Mouse (Mus musculus): Measurements from ENCODE around the gene Mapre1. TPM values are rescaled to one million over a fixed set of nuclear protein-coding genes. Genes with fewer than 3 reads are reported as not detected.
"Not testable (repeated sequence)": the region's sequence is repeated elsewhere in the genome, so short reads cannot be mapped to it uniquely, and the experiment has no call there.

The Mapre1 gene
- polyA plus RNA-seq, 1 experiment from 2014 or later: 368 TPM

GRCm38 (mm10) chr2:153779394-153779981, 38.4 kb downstream of the Mapre1 start, which contains the start of gene Efcab8:
TSS of gene Efcab8 (plus strand) at chr2:153779931.
- no peaks in the 10 kb centered on the region for H3K27me3 ChIP-seq (ENCODE audit: control insufficient read depth, insufficient read depth, low read length)
- ATAC-seq (replicated peaks; ENCODE audit: insufficient number of reproducible peaks, low FRiP score, low TSS enrichment, low read depth) (no peak), DNase-seq (ENCODE audit: low spot score) (no peak)
- no peaks in the 10 kb centered on the region; the same call in 1 of the 2 replicates for H3K4me1 ChIP-seq (ENCODE audit: control insufficient read depth, insufficient read depth, low read length)
- no peaks in the 10 kb centered on the region for H3K9me3 ChIP-seq (replicated peaks; ENCODE audit: control insufficient read depth, low read length)
- H3K4me3 ChIP-seq (ENCODE audit: low read depth, low read length): peak within 1 kb of the TSS; percentile 22
- peak within 1 kb of the TSS; percentile 50 for H3K4me2 ChIP-seq (ENCODE audit: low read depth, low read length)
- peak within 1 kb of the TSS; percentile 39 for H3K9ac ChIP-seq (replicated peaks; ENCODE audit: low read length)
- no peaks in the 10 kb centered on the region for H3K36me3 ChIP-seq (replicated peaks; ENCODE audit: control insufficient read depth, insufficient read depth, low read depth, low read length)
- WGBS: 50% methylated on average over 12 of the region's 12 CpGs
- H3K27ac ChIP-seq (replicated peaks; ENCODE audit: low read depth, low read length): no peak within 1 kb of the TSS

GRCm38 (mm10) chr2:153781181-153781580, 40.1 kb downstream of the Mapre1 start:
- 92% methylated on average over 4 of the region's 4 CpGs for WGBS
- ATAC-seq (replicated peaks; ENCODE audit: insufficient number of reproducible peaks, low FRiP score, low TSS enrichment, low read depth): no peak

GRCm38 (mm10) chr2:153784668-153785067, 43.6 kb downstream of the Mapre1 start:
- 83% methylated on average over 2 of the region's 2 CpGs for WGBS
- Histone ChIP-seq H3K27ac (replicated peaks; ENCODE audit: low read depth, low read length) (no peak overlapping the region), H3K4me1 (ENCODE audit: control insufficient read depth, insufficient read depth, low read length) (no peaks in the 10 kb centered on the region), H3K4me2 (ENCODE audit: low read depth, low read length) (no peak overlapping the region), H3K27me3 (ENCODE audit: control insufficient read depth, insufficient read depth, low read length) (no peaks in the 10 kb centered on the region), H3K9me3 (replicated peaks; ENCODE audit: control insufficient read depth, low read length) (no peaks in the 10 kb centered on the region), H3K9ac (replicated peaks; ENCODE audit: low read length) (no peak overlapping the region), H3K4me3 (ENCODE audit: low read depth, low read length) (no peak overlapping the region), H3K36me3 (replicated peaks; ENCODE audit: control insufficient read depth, insufficient read depth, low read depth, low read length) (no peaks in the 10 kb centered on the region)
- ATAC-seq (replicated peaks; ENCODE audit: insufficient number of reproducible peaks, low FRiP score, low TSS enrichment, low read depth) (no peak), DNase-seq (ENCODE audit: low spot score) (no peak)

More at GRCm38 (mm10) chr2:153781181-153781580, 40.1 kb downstream of the Mapre1 start:
- Histone ChIP-seq H3K9ac (replicated peaks; ENCODE audit: low read length) (no peak overlapping the region), H3K4me3 (ENCODE audit: low read depth, low read length) (no peak overlapping the region), H3K4me2 (ENCODE audit: low read depth, low read length) (no peak overlapping the region), H3K4me1 (ENCODE audit: control insufficient read depth, insufficient read depth, low read length) (no peaks in the 10 kb centered on the region; the same call in 1 of the 2 replicates), H3K27ac (replicated peaks; ENCODE audit: low read depth, low read length) (no peak overlapping the region), H3K36me3 (replicated peaks; ENCODE audit: control insufficient read depth, insufficient read depth, low read depth, low read length) (no peaks in the 10 kb centered on the region), H3K27me3 (ENCODE audit: control insufficient read depth, insufficient read depth, low read length) (no peaks in the 10 kb centered on the region), H3K9me3 (replicated peaks; ENCODE audit: control insufficient read depth, low read length) (no peaks in the 10 kb centered on the region)
- no peak for DNase-seq (ENCODE audit: low spot score)

GRCm38 (mm10) chr2:153793366-153793765, 52.3 kb downstream of the Mapre1 start:
- Histone ChIP-seq H3K9me3 (replicated peaks; ENCODE audit: control insufficient read depth, low read length) (no peaks in the 10 kb centered on the region), H3K4me2 (ENCODE audit: low read depth, low read length) (no peak overlapping the region), H3K4me3 (ENCODE audit: low read depth, low read length) (no peak overlapping the region), H3K4me1 (ENCODE audit: control insufficient read depth, insufficient read depth, low read length) (no peaks in the 10 kb centered on the region), H3K27me3 (ENCODE audit: control insufficient read depth, insufficient read depth, low read length) (no peaks in the 10 kb centered on the region), H3K36me3 (replicated peaks; ENCODE audit: control insufficient read depth, insufficient read depth, low read depth, low read length) (no peaks in the 10 kb centered on the region), H3K27ac (replicated peaks; ENCODE audit: low read depth, low read length) (no peak overlapping the region), H3K9ac (replicated peaks; ENCODE audit: low read length) (no peak overlapping the region)
- DNase-seq (ENCODE audit: low spot score): no peak
- ATAC-seq (replicated peaks; ENCODE audit: insufficient number of reproducible peaks, low FRiP score, low TSS enrichment, low read depth): no peak

GRCm38 (mm10) chr2:153795090-153795489, 54.0 kb downstream of the Mapre1 start:
- peak; percentile 14 for DNase-seq (ENCODE audit: low spot score)
- no peaks in the 10 kb centered on the region for H3K4me1 ChIP-seq (ENCODE audit: control insufficient read depth, insufficient read depth, low read length)
- H3K36me3 ChIP-seq (replicated peaks; ENCODE audit: control insufficient read depth, insufficient read depth, low read depth, low read length): no peaks in the 10 kb centered on the region
- ATAC-seq (replicated peaks; ENCODE audit: insufficient number of reproducible peaks, low FRiP score, low TSS enrichment, low read depth): 0 out of 2 replicates have a peak, but pooled peaks have one; percentile 44
- H3K4me2 ChIP-seq (ENCODE audit: low read depth, low read length): no peak overlapping the region
- WGBS: 60% methylated on average over 5 of the region's 5 CpGs
- H3K27ac ChIP-seq (replicated peaks; ENCODE audit: low read depth, low read length): no peak overlapping the region
- no peak overlapping the region for H3K4me3 ChIP-seq (ENCODE audit: low read depth, low read length)
- H3K9me3 ChIP-seq (replicated peaks; ENCODE audit: control insufficient read depth, low read length): no peaks in the 10 kb centered on the region
- H3K27me3 ChIP-seq (ENCODE audit: control insufficient read depth, insufficient read depth, low read length): no peaks in the 10 kb centered on the region
- no peak overlapping the region for H3K9ac ChIP-seq (replicated peaks; ENCODE audit: low read length)

- not testable (repeated sequence) for H3K9ac ChIP-seq (replicated peaks; ENCODE audit: low read length); H3K27me3 ChIP-seq (ENCODE audit: control insufficient read depth, insufficient read depth, low read length); H3K9me3 ChIP-seq (replicated peaks; ENCODE audit: control insufficient read depth, low read length); H3K4me3 ChIP-seq (ENCODE audit: low read depth, low read length); ATAC-seq (replicated peaks; ENCODE audit: insufficient number of reproducible peaks, low FRiP score, low TSS enrichment, low read depth); H3K4me2 ChIP-seq (ENCODE audit: low read depth, low read length); H3K36me3 ChIP-seq (replicated peaks; ENCODE audit: control insufficient read depth, insufficient read depth, low read depth, low read length); H3K4me1 ChIP-seq (ENCODE audit: control insufficient read depth, insufficient read depth, low read length); H3K27ac ChIP-seq (replicated peaks; ENCODE audit: low read depth, low read length)
- peak; percentile 69 for DNase-seq (ENCODE audit: low spot score)
Observed at GRCm38 (mm10) chr2:153807464-153807863, 66.4 kb downstream of the Mapre1 start.

- DNase-seq (ENCODE audit: low spot score): no peak
- no peak for ATAC-seq (replicated peaks; ENCODE audit: insufficient number of reproducible peaks, low FRiP score, low TSS enrichment, low read depth)
- Histone ChIP-seq H3K27ac (replicated peaks; ENCODE audit: low read depth, low read length) (no peak overlapping the region), H3K9me3 (replicated peaks; ENCODE audit: control insufficient read depth, low read length) (no peaks in the 10 kb centered on the region), H3K9ac (replicated peaks; ENCODE audit: low read length) (no peak overlapping the region), H3K36me3 (replicated peaks; ENCODE audit: control insufficient read depth, insufficient read depth, low read depth, low read length) (no peaks in the 10 kb centered on the region), H3K4me3 (ENCODE audit: low read depth, low read length) (no peak overlapping the region), H3K4me2 (ENCODE audit: low read depth, low read length) (no peak overlapping the region), H3K27me3 (ENCODE audit: control insufficient read depth, insufficient read depth, low read length) (no peaks in the 10 kb centered on the region), H3K4me1 (ENCODE audit: control insufficient read depth, insufficient read depth, low read length) (no peaks in the 10 kb centered on the region)
- 77% methylated on average over 8 of the region's 8 CpGs for WGBS
Observed at GRCm38 (mm10) chr2:153808146-153808545, 67.1 kb downstream of the Mapre1 start.

- Histone ChIP-seq H3K27me3 (ENCODE audit: control insufficient read depth, insufficient read depth, low read length) (no peaks in the 10 kb centered on the region), H3K27ac (replicated peaks; ENCODE audit: low read depth, low read length) (no peak overlapping the region), H3K9ac (replicated peaks; ENCODE audit: low read length) (no peak overlapping the region), H3K36me3 (replicated peaks; ENCODE audit: control insufficient read depth, insufficient read depth, low read depth, low read length) (no peaks in the 10 kb centered on the region), H3K9me3 (replicated peaks; ENCODE audit: control insufficient read depth, low read length) (no peaks in the 10 kb centered on the region), H3K4me2 (ENCODE audit: low read depth, low read length) (no peak overlapping the region), H3K4me1 (ENCODE audit: control insufficient read depth, insufficient read depth, low read length) (no peaks in the 10 kb centered on the region), H3K4me3 (ENCODE audit: low read depth, low read length) (no peak overlapping the region)
- DNase-seq (ENCODE audit: low spot score) (no peak), ATAC-seq (replicated peaks; ENCODE audit: insufficient number of reproducible peaks, low FRiP score, low TSS enrichment, low read depth) (no peak)
- WGBS: 67% methylated on average over 6 of the region's 6 CpGs
Observed at GRCm38 (mm10) chr2:153808841-153809240, 67.8 kb downstream of the Mapre1 start.
